In genomic region chr2:14073362-14074220, GRCm38 (mm10) we compare ENCODE assay signal across 8 mouse cellular contexts. TPM values are rescaled to one million over a fixed set of nuclear protein-coding genes. Genes with fewer than 3 reads are reported as not detected.
DNase-seq lines count a peak whose midpoint lies in the region; ATAC-seq lines count a peak whose summit lies in the region.

Gene Stam, plus strand, starts transcription at chr2:14074098.

- under 1% methylated on average over 48 of the region's 50 CpGs for WGBS in heart, embryonic 14.5 days
- under 1% methylated on average over 50 of the region's 50 CpGs for WGBS in liver, embryonic 13.5 days (ENCODE audit: insufficient replicate concordance)
- under 1% methylated on average over 50 of the region's 50 CpGs for WGBS in stomach, embryonic 16.5 days

- peak within 1 kb of the TSS; percentile 84 to 94 for H3K4me3 ChIP-seq in heart, embryonic 14.5 days (ENCODE audit: control insufficient read depth in 1 of 2, insufficient read depth in 1 of 2, low read depth in 1 of 2, low read length in 2 of 2)
- H3K4me3 ChIP-seq in liver, embryonic 13.5 days (replicated peaks), result peak within 1 kb of the TSS; percentile 95
- peak within 1 kb of the TSS; percentile 97 for H3K4me3 ChIP-seq in stomach, embryonic 16.5 days (replicated peaks; ENCODE audit: low read length)

- peak; percentile 82 for DNase-seq in c-Kit-negative CD71-positive TER-119-positive erythroid progenitor cells, embryonic 14.5 days (ENCODE audit: low read depth, low spot score)
- peak; percentile 84 for DNase-seq in fibroblast of lung, adult 2 months (ENCODE audit: low read depth)
- peak; percentile 91 for DNase-seq in kidney, postnatal 14 days
- DNase-seq in liver, embryonic 13.5 days, result peak; percentile 82
- DNase-seq in neural tube, embryonic 10.5 days (ENCODE audit: extremely low spot score, low spot score), result peak; percentile 96

- H3K27me3 ChIP-seq in heart, embryonic 14.5 days (ENCODE audit: control insufficient read depth, insufficient read depth, low read length), result no peaks in the 10 kb centered on the region
- H3K27me3 ChIP-seq in liver, embryonic 13.5 days, result no peaks in the 10 kb centered on the region
- H3K27me3 ChIP-seq in stomach, embryonic 16.5 days (ENCODE audit: control insufficient read depth, insufficient read depth, low read length), result no peaks in the 10 kb centered on the region

- H3K4me2 ChIP-seq in heart, embryonic 14.5 days (ENCODE audit: low read length), result peak within 1 kb of the TSS; percentile 87
- peak within 1 kb of the TSS; percentile 78 for H3K4me2 ChIP-seq in liver, embryonic 13.5 days
- H3K4me2 ChIP-seq in stomach, embryonic 16.5 days (ENCODE audit: low read depth, low read length), result peak within 1 kb of the TSS; percentile 80

- H3K9ac ChIP-seq in heart, embryonic 14.5 days (ENCODE audit: low read length), result peak within 1 kb of the TSS; percentile 98
- peak within 1 kb of the TSS; percentile 96 for H3K9ac ChIP-seq in liver, embryonic 13.5 days
- H3K9ac ChIP-seq in stomach, embryonic 16.5 days (ENCODE audit: low read length), result peak within 1 kb of the TSS; percentile 97

- ATAC-seq in CD4-positive, CD25-positive, alpha-beta regulatory T cell, adult 4 months, result peak; percentile 90
- ATAC-seq in heart, embryonic 14.5 days (ENCODE audit: insufficient number of reproducible peaks, insufficient read depth, low FRiP score, low read depth), result peak; percentile 91
- peak; percentile 98 for ATAC-seq in liver, embryonic 13.5 days (ENCODE audit: low read depth)
- ATAC-seq in stomach, embryonic 16.5 days (ENCODE audit: insufficient read depth, low FRiP score), result peak; percentile 95

- H3K27ac ChIP-seq in heart, embryonic 14.5 days (replicated peaks in 1 of 2; ENCODE audit: control insufficient read depth in 1 of 2, insufficient read depth in 1 of 2, low read depth in 2 of 2, low read length in 2 of 2), result peak within 1 kb of the TSS; percentile 94 to 95
- H3K27ac ChIP-seq in liver, embryonic 13.5 days, result peak within 1 kb of the TSS; percentile 99
- peak within 1 kb of the TSS; percentile 95 for H3K27ac ChIP-seq in stomach, embryonic 16.5 days (ENCODE audit: low read length)

- H3K4me1 ChIP-seq in heart, embryonic 14.5 days (ENCODE audit: control insufficient read depth in 2 of 2, insufficient read depth in 2 of 2, low read length in 2 of 2), result peaks cover 0 to 23% of the 10 kb centered on the region in 2 experiments; a peak in 2 of 4 replicates
- H3K4me1 ChIP-seq in liver, embryonic 13.5 days (replicated peaks), result peaks cover 46% of the 10 kb centered on the region
- peaks cover 19% of the 10 kb centered on the region for H3K4me1 ChIP-seq in stomach, embryonic 16.5 days (ENCODE audit: control insufficient read depth, insufficient read depth, low read length)

- H3K36me3 ChIP-seq in heart, embryonic 14.5 days (ENCODE audit: control insufficient read depth, insufficient read depth, low read length), result no peaks in the 10 kb centered on the region
- no peaks in the 10 kb centered on the region for H3K36me3 ChIP-seq in liver, embryonic 13.5 days
- no peaks in the 10 kb centered on the region for H3K36me3 ChIP-seq in stomach, embryonic 16.5 days (ENCODE audit: control insufficient read depth, insufficient read depth, low read length)

- H3K9me3 ChIP-seq in heart, embryonic 14.5 days (ENCODE audit: control insufficient read depth, low read length), result no peaks in the 10 kb centered on the region
- no peaks in the 10 kb centered on the region for H3K9me3 ChIP-seq in liver, embryonic 13.5 days (replicated peaks)
- no peaks in the 10 kb centered on the region for H3K9me3 ChIP-seq in stomach, embryonic 16.5 days (replicated peaks; ENCODE audit: control insufficient read depth, low read length)

RNA-seq across cellular contexts. Expression of gene Stam, which starts in this region (rescaled TPM):
- polyA plus RNA-seq in CD4-positive, CD25-positive, alpha-beta regulatory T cell, adult 4 months (2017; shearing (Covaris generic)), result 10 to 100 TPM; 13.6 to 14.0 TPM
- polyA plus RNA-seq in heart, embryonic 14.5 days (2014; fragmentation: Nextera tagmentation; extraction: Ambion mirVana), result 55.6 and 58.3 TPM in 2 replicates
- polyA plus RNA-seq in liver, embryonic 13.5 days (2015; fragmentation: Nextera tagmentation; extraction: Ambion mirVana), result 25.9 and 32.1 TPM in 2 replicates
- polyA plus RNA-seq in stomach, embryonic 16.5 days (2015; fragmentation: Nextera tagmentation; extraction: Ambion mirVana), result 76.6 and 83.6 TPM in 2 replicates

Comparison
In these comparisons a context has a peak if more than half of its experiments do, and no peak if none do; other contexts are left out.
1. Peak in every context shown above with its lines: DNase-seq, ATAC-seq, H3K4me3 ChIP-seq and H3K27ac ChIP-seq.